Mouse (Mus musculus) hematopoietic stem cell, adult 5-6 weeks (primary cell): ENCODE results near the gene Tmem266. TPM values are rescaled to one million over a fixed set of nuclear protein-coding genes. Genes with fewer than 3 reads are reported as not detected.

Source experiments
- ATAC-seq, 2 experiments: fragments of 125-278 bp in 1 of 2; replicated peaks in 1 of 2; 2 replicates each; pipeline ENCODE4 v1.8.0; 2016 to 2017; ENCODE audit warnings: inconsistent platforms in 2 of 2, mild to moderate bottlenecking in 2 of 2, moderate number of reproducible peaks in 2 of 2, low read depth in 1 of 2, moderate TSS enrichment in 1 of 2; ENCODE audit not compliant: low FRiP score in 2 of 2, poor library complexity in 2 of 2, severe bottlenecking in 2 of 2, insufficient read depth in 1 of 2, low TSS enrichment in 1 of 2
- total RNA-seq: library from RNA; stranded (forward); fragments of 172-1452, 232-1000 nt; gene quantifications from 2 replicates; pipeline ENCODE4 v1.2.3, GENCODE M21; 2017

Gene Tmem266
- total RNA-seq, 1 experiment from 2014 or later, result not detected

DNA sequence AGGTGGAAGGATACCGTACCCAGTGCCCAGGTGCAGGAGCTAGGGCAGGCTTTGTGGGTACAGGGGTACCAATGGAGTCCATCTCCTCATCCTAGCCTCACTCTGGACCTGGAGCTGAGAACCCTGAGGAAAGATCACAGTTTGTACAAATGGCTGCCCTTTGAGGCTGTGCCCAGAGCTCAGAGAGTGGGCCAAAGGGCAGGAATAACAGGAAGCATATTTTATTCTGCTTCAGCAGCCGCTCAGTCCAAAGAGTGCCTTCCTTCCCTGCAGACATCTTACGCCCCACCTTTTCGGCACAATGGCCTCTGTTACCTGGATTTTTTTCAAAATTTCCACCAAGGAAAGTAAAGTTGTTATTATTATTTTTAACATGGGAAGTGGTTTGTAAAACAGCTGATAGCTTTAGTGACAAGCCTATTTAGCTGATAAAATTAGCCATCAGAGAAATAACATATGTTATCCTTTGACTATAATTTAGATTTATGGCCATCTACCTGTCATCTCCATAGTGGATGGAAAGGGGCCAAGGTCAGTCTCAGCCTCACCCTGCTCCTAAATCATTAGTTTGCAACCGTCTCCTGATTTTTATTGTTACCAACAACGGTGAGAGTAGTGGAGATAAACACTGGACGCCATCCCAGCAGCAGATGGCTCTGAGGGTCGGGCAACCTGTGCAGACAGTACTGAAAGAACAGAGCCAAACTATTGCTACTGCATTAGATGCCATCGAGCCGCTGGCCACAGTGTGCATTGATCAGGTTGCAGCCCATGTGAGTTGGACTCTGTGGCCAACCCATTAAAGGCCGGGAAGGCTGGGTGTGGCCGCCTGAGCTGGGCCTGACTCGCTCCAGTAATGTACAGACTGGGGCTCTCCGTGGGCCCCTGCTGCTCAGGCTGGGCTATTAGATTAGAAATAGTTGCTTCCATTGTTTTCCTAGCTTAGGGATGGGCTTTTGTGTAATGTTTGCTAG lies 97.0 kb downstream of the Tmem266 start:
- ATAC-seq, result no peak

DNA sequence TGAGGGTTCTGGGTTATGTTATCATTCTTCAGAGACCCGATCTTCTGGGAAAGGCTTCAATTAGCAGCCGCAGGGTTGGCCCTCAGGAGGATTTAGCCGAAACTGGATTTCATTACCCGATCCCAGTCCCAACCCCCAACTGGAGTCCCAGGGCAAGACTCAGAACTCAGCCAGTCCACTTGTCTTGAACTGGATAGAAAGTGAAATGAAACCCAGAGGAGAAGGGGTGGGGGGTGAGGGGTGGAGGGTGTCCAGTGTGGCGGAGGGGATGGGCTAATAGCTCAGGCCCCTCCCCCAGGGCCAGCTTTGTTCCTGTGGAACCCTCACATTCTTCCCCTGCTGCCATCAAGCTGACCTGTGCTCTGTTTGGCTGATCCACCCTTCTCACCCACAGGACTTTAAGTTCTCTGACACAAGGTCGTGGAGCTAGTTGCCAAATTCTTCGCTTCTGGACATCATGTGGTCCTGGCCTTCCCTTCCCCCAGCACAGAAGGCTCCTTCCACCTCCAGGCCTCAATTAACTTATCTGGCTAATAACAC lies 98.6 kb downstream of the Tmem266 start:
- no peak for ATAC-seq

DNA sequence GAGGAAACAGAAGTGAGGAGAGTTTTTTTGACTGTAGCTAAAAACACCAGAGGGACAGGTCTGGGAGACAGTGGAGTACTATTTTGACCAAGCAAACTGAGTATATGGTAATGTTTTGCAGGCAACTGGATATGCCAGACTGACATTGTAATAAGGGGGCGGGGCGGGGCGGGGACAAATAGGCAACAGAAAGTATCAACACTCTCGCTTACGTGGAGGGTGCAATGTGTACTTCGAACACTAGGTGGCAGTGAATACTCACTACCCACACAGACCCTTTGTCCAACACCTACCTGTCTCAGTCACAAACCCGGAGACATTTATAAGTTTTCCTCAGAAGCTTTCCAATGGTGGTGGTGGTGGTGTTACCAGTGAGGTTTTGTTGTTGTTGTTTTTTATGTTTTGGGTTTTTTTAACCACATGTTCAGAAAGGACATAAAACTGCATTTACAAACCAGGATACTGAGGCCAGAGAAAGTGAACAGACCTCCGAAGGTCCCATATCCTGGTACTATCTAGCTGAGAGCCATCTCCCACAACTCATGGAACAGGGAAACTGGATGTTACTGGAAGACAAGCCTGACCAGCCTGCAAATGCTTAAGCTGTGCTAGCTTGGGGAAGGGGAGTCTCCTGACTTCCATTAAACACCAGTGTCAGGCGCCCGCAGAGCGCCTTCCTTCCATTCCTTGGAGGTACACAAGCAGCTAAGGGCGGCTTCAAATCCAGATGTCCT lies 102.7 kb downstream of the Tmem266 start:
- ATAC-seq, result peak; percentile 81 to 89

DNA sequence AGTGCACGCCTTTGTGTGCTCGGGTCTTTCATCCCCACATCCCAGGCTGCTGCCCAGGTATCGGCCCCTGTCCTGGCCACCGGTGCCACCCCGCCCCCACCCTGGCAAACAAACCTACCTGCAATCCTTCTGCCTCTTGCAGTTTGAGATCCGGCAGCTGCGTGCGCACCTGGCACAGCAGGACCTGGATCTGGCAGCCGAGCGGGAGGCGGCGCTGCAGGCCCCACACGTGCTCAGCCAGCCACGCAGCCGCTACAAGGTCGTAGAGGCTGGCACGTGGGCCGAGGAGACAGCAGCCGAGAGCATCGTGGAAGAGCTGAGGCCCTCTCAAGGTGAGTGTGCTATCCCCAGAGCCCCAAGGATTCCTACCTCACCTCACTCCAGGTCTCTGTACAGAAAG lies 103.4 kb downstream of the Tmem266 start:
- no peak for ATAC-seq

DNA sequence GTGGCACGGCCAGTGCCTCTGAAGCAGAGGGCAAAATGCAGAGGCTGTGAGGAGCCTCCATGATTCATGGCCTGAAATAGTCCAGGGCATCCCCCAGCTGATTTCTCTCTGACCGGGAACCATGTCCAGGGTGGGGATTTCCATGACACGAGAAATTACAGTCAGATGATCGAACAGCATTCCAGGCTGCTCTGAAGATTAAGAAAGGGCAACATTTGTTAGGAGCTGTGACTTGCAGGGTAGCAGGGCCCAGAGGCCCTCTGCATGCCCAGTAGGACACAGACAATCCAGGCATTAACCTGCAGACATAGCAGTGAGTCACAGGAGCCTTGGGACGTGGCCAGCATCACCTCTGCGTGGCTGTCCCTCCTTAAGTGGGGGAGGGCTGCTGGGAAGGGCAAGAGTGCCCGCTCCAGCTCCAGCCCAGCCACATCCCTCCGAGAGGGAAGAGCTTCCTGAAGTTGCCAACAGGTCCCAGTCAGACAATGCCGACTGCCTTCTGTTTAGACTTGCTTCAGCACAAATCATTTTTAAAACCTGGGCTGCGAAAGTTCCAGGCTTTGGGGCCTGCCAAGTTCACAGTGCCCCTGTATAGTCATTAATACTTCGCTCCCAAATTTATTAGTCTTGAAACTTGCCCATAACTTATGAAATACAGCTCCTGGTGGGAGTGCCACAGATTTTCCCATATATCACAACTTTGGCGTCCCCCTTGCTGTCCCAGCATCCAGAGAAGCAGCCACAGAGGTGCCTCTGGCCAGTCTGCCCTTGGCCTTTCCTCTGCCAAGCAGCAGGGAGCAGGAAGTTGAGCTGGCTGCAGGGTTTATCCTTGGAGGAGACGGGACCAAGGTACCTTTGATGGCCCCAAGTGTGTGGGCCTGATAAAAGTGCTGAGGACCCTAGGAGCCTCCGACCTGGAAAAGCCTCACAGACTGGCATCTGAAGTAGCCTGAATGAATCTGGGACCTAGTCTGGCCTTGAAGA lies 105.9 kb downstream of the Tmem266 start:
- ATAC-seq, result no peak

DNA sequence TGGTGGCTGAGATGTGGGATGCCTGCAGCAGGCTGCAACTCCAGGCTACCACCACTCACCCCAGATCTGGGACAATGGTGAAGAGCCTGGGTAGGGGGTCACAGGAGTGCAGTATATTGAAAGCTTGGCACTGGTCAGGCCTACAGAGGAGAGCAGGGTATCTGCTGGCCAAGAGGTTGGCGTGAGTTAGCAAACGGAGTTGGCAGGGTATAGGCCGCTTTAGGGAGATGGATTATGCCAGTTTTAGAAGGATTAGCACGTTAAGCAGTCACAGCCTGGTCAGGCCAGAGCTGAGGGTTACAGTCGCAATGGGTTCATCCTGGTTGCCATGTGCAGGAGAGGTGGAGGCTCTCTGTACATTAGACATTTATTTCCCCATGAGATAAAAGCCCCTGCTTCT lies 107.2 kb downstream of the Tmem266 start:
- ATAC-seq, result no peak

DNA sequence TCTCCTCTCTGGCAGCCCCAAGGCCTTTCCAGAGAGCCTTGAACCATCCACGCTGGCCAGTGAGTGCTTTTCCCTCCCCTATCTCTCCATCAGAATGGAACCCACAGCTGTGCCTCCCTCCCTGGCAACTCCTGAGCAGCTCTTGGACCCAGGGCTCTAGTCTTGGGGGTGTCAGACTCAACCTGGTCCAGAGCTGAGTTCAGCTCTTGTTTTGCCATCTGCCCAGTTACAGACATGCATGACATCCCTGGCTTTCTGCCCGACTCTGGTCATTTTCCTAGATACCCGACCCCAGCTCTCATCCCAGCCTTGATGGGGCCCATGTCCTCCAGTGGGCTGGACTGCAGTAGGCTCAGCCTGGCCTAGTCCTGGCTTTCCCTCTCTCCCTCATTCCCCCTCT lies 111.7 kb downstream of the Tmem266 start:
- no peak for ATAC-seq

DNA sequence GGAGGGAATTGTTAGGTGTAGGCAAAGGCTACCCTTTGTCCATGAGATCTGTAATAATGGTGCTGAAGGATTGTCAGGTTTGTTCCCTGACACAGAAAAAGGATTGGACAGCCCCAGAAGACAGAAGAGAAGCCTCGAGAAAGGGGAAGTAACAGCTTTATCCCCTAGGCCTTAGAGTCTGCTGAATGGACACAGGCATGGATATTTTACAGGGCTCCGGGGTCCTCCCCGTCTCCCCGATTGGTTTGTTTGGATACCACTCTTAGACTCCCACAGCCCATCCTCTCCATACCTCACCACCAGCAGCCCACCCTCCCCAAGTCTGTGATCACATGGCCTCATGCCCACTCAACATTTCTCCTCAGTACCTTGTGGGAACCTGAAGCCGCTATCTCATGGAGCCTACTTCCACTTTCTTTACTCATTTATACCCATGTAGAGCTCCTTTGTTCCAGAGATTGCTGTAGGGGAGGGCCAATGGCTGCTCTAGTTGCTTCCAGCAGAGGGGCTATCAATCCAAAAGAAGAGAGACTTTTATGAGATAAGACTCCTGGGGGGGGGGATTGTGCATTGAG lies 112.6 kb downstream of the Tmem266 start:
- ATAC-seq, result no peak

DNA sequence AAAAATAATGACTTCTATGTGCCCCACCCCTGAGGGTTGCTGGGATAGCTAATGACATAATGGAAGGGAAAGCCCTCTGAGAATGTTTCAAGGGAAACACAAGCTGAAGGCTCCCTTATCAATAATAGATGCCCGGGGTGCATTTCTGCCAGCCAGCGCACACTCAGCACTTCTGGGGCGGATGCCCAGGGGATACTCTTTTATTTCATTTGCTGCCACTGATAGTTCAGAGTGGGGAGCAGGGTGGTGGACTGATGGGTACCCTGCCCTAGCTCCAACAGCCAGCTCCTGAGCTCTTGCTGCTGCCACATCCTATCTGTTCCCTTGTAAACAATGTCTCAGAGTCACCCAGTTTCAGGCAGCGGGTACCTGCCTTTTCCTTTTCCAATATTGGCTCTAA lies 120.8 kb downstream of the Tmem266 start:
- ATAC-seq, result no peak

DNA sequence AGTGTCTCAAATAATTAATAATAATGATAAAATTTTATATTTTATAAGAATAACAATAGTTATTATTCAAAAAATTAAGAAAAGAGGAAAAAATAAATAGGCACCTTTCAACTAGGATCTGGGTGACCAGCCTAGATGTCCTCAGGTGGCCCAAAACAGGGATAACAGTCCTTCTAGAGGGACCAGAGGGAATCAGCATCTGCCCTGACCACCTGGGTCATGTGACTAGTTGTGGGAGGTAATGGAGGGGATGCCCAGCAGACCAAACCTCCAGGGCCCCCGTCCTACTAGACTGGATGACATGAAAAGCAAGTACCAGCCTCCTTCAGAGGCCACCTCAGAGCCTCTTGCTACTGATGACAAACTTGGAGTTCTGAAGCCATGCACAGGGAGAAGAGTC lies 122.4 kb downstream of the Tmem266 start:
- no peak for ATAC-seq

DNA sequence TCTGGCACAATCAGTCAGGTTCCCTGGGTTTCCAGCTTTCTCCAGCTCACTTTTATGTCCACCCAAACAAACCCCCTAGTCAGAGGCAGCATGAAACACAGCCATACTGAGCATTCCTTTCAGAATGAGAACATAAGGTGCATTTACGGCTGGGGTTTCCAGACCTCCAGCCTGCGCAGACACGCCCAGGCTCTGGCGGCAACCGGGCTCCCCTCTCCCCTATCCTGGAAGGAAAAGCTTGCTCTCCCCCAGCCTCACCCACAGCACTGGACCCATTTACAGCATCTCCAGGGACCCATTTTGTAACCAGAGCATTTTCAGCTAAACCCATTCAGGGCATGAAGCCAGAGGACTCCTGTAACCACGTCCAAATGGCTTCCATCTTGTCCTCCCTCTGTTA lies 123.3 kb downstream of the Tmem266 start:
- ATAC-seq, result no peak

DNA sequence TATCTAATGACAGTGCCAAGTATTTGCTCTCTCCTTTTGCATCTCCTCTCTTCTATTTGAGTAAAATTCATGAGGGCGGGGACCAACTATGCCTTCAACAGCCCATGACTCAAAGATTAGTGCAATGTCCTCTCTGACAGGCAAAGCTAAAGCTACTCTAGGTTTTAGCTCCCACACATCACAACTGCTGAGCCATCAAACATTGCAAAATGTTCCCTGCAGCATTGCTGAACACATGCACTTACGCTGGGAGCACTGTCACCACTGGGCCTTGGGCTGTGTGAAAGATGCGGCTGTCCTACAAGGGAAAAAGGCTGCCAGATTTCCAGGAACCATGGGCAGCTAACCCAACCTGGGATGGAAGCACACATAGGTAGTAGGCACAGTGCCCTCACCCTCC lies 124.7 kb downstream of the Tmem266 start:
- no peak for ATAC-seq

DNA sequence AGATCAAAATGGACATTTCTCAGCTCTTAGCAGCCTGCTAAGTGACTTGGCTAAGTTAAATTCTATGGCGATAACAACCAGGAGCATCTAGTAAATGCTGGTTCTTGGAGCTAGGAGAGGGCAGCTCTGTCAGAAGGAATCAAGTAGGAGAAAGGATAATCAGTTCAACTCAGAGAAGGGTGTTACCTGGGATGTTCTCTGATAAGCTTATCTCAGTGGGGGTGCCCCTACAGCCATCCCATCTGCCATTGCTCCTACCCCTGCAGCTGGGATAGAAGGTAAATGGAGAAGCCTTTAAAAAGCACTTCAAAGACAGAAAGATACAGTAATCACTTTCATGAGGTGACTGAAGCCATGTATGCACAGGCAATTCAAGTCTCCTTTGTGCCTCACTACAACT lies 126.2 kb downstream of the Tmem266 start:
- no peak for ATAC-seq

DNA sequence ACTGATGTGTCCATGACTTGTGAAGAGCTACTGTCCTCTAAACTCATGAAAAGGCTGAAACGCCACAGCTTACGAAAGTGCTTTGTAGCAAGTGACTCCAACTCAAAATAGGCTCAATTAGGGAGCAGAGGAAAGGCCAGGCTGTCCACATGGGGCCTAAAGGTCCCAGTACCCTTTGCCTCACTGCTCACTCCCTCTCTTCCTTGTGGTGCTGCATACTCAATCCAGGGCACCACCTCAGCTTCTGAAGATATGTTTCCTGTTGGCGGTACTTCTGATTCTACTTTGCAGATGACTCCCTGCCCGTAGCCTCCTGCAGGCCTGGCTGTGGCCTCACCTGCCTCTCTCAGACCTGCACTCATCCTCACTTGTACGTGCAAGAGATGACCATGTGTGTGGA lies 126.7 kb downstream of the Tmem266 start:
- no peak for ATAC-seq

DNA sequence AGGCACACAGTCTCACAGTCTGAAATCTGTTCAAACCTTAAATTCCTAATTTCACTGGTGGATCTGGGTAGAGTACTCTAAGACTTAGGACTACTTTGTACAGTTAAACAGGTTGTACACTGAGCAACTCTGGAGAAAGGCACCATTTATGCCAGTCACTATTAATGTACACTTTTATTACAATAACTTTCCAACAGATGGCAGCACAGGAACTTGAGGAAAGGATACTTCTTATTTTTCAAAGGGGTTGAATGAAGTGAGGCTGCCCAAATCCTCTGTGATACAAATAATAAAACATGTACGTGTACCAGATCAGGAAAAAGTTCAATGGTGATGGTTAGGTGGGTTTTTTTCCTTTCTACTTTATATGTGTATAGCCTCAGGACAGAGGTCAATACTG lies 141.7 kb downstream of the Tmem266 start:
- no peak for ATAC-seq

DNA sequence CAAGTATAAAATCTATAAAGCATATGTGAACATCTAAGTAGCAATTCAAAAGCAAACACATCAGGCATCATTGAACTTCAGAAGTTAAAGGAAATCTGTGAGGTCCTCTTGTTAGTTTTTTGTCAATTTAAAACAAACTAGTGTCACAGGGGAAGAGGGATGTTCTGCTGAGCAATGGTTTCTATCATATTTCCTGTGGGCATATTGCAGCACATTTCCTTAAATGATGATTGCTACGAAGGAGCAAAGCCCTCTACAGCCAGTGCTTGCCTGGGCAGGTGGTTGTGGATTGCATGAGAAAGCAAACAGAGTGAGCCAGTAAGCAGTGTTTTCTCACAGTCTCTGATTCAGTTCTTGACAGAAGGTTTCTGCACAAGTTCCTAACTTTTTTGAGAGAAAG lies 149.4 kb downstream of the Tmem266 start:
- no peak for ATAC-seq

DNA sequence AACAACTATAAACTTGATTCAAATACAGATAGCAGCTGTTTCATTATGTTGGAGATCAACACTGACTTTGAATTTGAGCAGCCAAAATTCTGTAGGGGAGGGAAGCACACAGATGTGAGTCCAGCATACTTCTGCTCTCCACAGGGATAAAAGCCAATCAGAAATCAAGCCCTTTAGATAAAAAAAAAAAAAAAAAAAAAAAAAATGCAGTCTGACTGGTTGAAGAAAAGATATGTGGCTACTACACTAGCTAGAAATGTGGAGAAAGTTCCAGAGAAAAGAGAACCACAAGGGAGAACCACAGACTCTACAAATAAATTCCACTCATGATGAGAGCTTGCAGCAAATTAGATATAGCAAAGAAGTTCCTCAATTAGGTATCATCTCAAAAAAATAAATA lies 152.0 kb downstream of the Tmem266 start:
- no peak for ATAC-seq
